Mouse (Mus musculus): ENCODE results near the gene Msmb. TPM values are rescaled to one million over a fixed set of nuclear protein-coding genes. Genes with fewer than 3 reads are reported as not detected.
A peak's percentile ranks its signal among the peaks of the same experiment; 100 is the strongest.

Gene Msmb
- polyA plus RNA-seq, 1 experiment from 2014 or later: 0.22 TPM

DNA sequence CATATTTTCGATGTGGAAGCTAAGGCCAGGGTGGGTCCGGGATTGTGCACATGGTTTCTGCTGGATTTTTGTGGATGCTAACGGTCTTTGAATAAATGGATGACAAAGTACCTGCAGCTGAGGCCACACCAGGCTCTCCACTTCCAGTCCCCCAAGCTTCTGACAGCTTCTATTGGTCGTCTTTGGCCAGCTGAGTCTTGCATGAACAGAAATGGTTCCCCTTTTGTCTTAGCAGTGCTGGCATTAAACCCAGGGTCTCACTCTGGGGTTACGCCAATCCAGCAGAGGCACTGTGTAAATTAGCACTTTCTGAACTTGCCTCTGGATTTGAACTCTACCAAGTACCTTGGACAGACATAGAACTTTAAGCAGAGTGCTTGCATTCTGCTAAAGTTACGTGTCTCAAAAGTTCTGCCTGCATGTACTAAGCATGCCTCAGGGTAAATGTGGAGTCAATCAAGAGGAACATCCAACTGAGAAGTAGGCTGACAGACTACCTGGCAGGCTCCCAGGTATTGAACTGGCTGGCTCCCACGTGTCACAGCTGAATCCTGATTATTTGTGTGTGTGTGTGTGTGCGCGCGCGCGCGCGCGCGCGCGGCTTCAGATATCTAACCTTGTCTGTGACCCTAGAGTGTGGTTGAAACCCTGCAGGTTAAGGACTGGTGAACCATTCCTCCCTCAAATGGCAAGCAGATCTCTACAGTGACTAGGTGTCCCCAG is 10.6 kb downstream of the Msmb start:
- Histone ChIP-seq H3K4me1 (ENCODE audit: insufficient read depth) (peaks cover 10% of the 10 kb centered on the region), H3K27ac (ENCODE audit: low read depth) (no peak overlapping the region), H3K4me2 (ENCODE audit: low read depth, low read length) (no peak overlapping the region), H3K4me3 (ENCODE audit: low read depth, low read length) (no peak overlapping the region), H3K27me3 (ENCODE audit: insufficient read depth, low read length) (no peaks in the 10 kb centered on the region), H3K36me3 (replicated peaks; ENCODE audit: insufficient read depth, low read length) (no peaks in the 10 kb centered on the region), H3K9ac (replicated peaks) (no peak overlapping the region), H3K9me3 (ENCODE audit: low read length) (peaks cover 6% of the 10 kb centered on the region)
- 70% methylated on average over 18 of the region's 18 CpGs for WGBS (ENCODE audit: insufficient replicate concordance)
- DNase-seq (peak; percentile 78), ATAC-seq (peak; percentile 81)
- no peak for TF ChIP-seq EP300 (IDR thresholded peaks at IDR 0.05; ENCODE audit: low read depth)
- TF ChIP-seq CTCF (IDR thresholded peaks at IDR 0.05; ENCODE audit: low read depth): no peak

GRCm38 (mm10) chr14:32153156-32153555 is 11.3 kb downstream of the Msmb start:
- 0 out of 2 replicates have a peak, but pooled peaks cover under 1% of the 10 kb centered on the region for H3K9me3 ChIP-seq (ENCODE audit: low read length)
- 91% methylated on average over 2 of the region's 2 CpGs for WGBS (ENCODE audit: insufficient replicate concordance)
- no peak overlapping the region for H3K4me3 ChIP-seq (ENCODE audit: low read depth, low read length)
- no peak overlapping the region for H3K9ac ChIP-seq (replicated peaks)
- peaks cover 10% of the 10 kb centered on the region for H3K4me1 ChIP-seq (ENCODE audit: insufficient read depth)
- DNase-seq: no peak
- no peaks in the 10 kb centered on the region for H3K27me3 ChIP-seq (ENCODE audit: insufficient read depth, low read length)
- TF ChIP-seq EP300 (IDR thresholded peaks at IDR 0.05; ENCODE audit: low read depth) (no peak), CTCF (IDR thresholded peaks at IDR 0.05; ENCODE audit: low read depth) (no peak)
- no peak overlapping the region for H3K4me2 ChIP-seq (ENCODE audit: low read depth, low read length)
- peak; percentile 18; the same call in 1 of the 2 replicates for ATAC-seq
- H3K27ac ChIP-seq (ENCODE audit: low read depth): no peak overlapping the region
- H3K36me3 ChIP-seq (replicated peaks; ENCODE audit: insufficient read depth, low read length): no peaks in the 10 kb centered on the region

DNA sequence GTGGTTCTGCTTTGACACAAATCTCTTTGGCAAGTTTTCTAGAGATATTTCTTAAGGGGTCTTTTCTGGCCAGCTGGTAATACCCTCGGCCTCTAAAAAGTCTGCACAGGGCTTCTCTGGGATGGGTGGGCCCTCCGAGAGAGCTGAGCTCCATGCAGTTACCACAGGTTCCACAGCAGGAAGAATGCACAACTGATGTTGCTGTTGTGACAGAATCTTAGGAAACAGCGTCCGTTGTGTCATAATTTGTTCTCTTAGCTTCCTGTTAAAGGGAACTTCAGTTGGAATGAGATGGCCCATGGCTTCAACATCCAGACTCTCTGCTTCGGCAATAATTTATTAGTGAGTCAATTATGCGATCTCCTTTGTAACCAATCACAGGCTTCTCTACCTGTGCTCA is 12.9 kb downstream of the Msmb start:
- Histone ChIP-seq H3K4me3 (ENCODE audit: low read depth, low read length) (no peak overlapping the region), H3K9ac (replicated peaks) (no peak overlapping the region), H3K27ac (ENCODE audit: low read depth) (peak overlapping the region; percentile 64; the same call in 1 of the 2 replicates), H3K4me2 (ENCODE audit: low read depth, low read length) (no peak overlapping the region), H3K27me3 (ENCODE audit: insufficient read depth, low read length) (no peaks in the 10 kb centered on the region), H3K36me3 (replicated peaks; ENCODE audit: insufficient read depth, low read length) (no peaks in the 10 kb centered on the region), H3K9me3 (ENCODE audit: low read length) (no peaks in the 10 kb centered on the region), H3K4me1 (ENCODE audit: insufficient read depth) (peaks cover 16% of the 10 kb centered on the region)
- TF ChIP-seq EP300 (IDR thresholded peaks at IDR 0.05; ENCODE audit: low read depth) (0 out of 2 replicates have a peak, but pooled peaks have one; percentile 12), CTCF (IDR thresholded peaks at IDR 0.05; ENCODE audit: low read depth) (no peak)
- no peak for ATAC-seq
- DNase-seq: no peak
- 68% methylated on average over 6 of the region's 6 CpGs for WGBS (ENCODE audit: insufficient replicate concordance)

DNA sequence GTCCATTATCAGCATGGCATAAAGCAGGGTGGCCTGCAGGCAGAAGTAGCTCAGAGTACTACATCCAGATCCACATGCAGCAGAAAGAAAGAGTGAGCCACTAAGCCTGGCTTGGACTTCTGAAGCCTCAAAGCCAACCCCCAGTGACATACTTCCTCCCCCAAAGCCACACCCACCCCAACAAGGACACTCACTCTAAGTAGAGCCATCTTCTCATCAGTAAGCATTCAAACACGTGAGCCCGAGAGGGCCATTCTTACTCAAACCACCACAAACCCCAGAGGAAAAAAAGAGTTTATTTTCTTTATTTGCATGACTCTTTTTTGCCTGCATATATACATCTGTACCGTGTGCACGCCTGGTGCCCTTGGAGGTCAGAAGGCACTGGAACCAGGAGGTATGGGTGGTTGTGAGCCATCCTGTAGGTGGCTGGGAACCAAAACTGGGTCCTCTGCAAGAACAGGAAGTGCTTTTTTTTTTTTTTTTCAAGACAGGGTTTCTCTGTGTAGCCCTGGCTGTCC is 17.4 kb downstream of the Msmb start:
- ATAC-seq: peak; percentile 18
- 23% methylated on average over 4 of the region's 4 CpGs for WGBS (ENCODE audit: insufficient replicate concordance)
- DNase-seq: no peak
- peak overlapping the region; percentile 99; the same call in 1 of the 2 replicates for H3K9ac ChIP-seq (replicated peaks)
- no peak for TF ChIP-seq CTCF (IDR thresholded peaks at IDR 0.05; ENCODE audit: low read depth)
- no peak for TF ChIP-seq EP300 (IDR thresholded peaks at IDR 0.05; ENCODE audit: low read depth)
- 0 out of 2 replicates have a peak, but pooled peaks cover 3% of the 10 kb centered on the region for H3K36me3 ChIP-seq (replicated peaks; ENCODE audit: insufficient read depth, low read length)
- H3K9me3 ChIP-seq (ENCODE audit: low read length): no peaks in the 10 kb centered on the region
- H3K27me3 ChIP-seq (ENCODE audit: insufficient read depth, low read length): no peaks in the 10 kb centered on the region
- peak overlapping the region; percentile 99 for H3K27ac ChIP-seq (ENCODE audit: low read depth)
- peak overlapping the region; percentile 89 for H3K4me3 ChIP-seq (ENCODE audit: low read depth, low read length)
- H3K4me2 ChIP-seq (ENCODE audit: low read depth, low read length): peak overlapping the region; percentile 79
- H3K4me1 ChIP-seq (ENCODE audit: insufficient read depth): peaks cover 38% of the 10 kb centered on the region

GRCm38 (mm10) chr14:32159690-32160246 is 17.9 kb downstream of the Msmb start, which contains the start of gene Ncoa4:
Gene Ncoa4 (plus strand): TSS chr14:32159865.
- under 1% methylated on average over 39 of the region's 40 CpGs for WGBS (ENCODE audit: insufficient replicate concordance)
- peak; percentile 99 for DNase-seq
- TF ChIP-seq EP300 (IDR thresholded peaks at IDR 0.05; ENCODE audit: low read depth) (peak; percentile 80), CTCF (IDR thresholded peaks at IDR 0.05; ENCODE audit: low read depth) (peak; percentile 0; the same call in 1 of the 2 replicates)
- peak; percentile 95 for ATAC-seq
- Histone ChIP-seq H3K9ac (replicated peaks) (peak within 1 kb of the TSS; percentile 99), H3K4me2 (ENCODE audit: low read depth, low read length) (peak within 1 kb of the TSS; percentile 79), H3K4me3 (ENCODE audit: low read depth, low read length) (peak within 1 kb of the TSS; percentile 89), H3K4me1 (ENCODE audit: insufficient read depth) (peaks cover 44% of the 10 kb centered on the region), H3K9me3 (ENCODE audit: low read length) (no peaks in the 10 kb centered on the region), H3K27me3 (ENCODE audit: insufficient read depth, low read length) (no peaks in the 10 kb centered on the region), H3K36me3 (replicated peaks; ENCODE audit: insufficient read depth, low read length) (0 out of 2 replicates have a peak, but pooled peaks cover 3% of the 10 kb centered on the region), H3K27ac (ENCODE audit: low read depth) (peak within 1 kb of the TSS; percentile 99)

GRCm38 (mm10) chr14:32160563-32160962 is 18.7 kb downstream of the Msmb start:
- 14% methylated on average over 7 of the region's 7 CpGs for WGBS (ENCODE audit: insufficient replicate concordance)
- peak overlapping the region; percentile 99 for H3K9ac ChIP-seq (replicated peaks)
- TF ChIP-seq EP300 (IDR thresholded peaks at IDR 0.05; ENCODE audit: low read depth): no peak
- no peak for TF ChIP-seq CTCF (IDR thresholded peaks at IDR 0.05; ENCODE audit: low read depth)
- H3K4me3 ChIP-seq (ENCODE audit: low read depth, low read length): peak overlapping the region; percentile 89
- H3K4me2 ChIP-seq (ENCODE audit: low read depth, low read length): peak overlapping the region; percentile 79
- H3K36me3 ChIP-seq (replicated peaks; ENCODE audit: insufficient read depth, low read length): 0 out of 2 replicates have a peak, but pooled peaks cover 3% of the 10 kb centered on the region
- H3K4me1 ChIP-seq (ENCODE audit: insufficient read depth): peaks cover 49% of the 10 kb centered on the region
- ATAC-seq: no peak
- no peaks in the 10 kb centered on the region for H3K27me3 ChIP-seq (ENCODE audit: insufficient read depth, low read length)
- no peak for DNase-seq
- no peaks in the 10 kb centered on the region for H3K9me3 ChIP-seq (ENCODE audit: low read length)
- H3K27ac ChIP-seq (ENCODE audit: low read depth): peak overlapping the region; percentile 99

All from liver, postnatal 0 days (tissue).